Mouse (Mus musculus): ENCODE results near the gene Dph1. TPM values are rescaled to one million over a fixed set of nuclear protein-coding genes. Genes with fewer than 3 reads are reported as not detected.

The Dph1 gene
- 14.9 and 15.4 TPM in 2 replicates for polyA plus RNA-seq (2015; fragmentation: Nextera tagmentation; extraction: Ambion mirVana)

DNA sequence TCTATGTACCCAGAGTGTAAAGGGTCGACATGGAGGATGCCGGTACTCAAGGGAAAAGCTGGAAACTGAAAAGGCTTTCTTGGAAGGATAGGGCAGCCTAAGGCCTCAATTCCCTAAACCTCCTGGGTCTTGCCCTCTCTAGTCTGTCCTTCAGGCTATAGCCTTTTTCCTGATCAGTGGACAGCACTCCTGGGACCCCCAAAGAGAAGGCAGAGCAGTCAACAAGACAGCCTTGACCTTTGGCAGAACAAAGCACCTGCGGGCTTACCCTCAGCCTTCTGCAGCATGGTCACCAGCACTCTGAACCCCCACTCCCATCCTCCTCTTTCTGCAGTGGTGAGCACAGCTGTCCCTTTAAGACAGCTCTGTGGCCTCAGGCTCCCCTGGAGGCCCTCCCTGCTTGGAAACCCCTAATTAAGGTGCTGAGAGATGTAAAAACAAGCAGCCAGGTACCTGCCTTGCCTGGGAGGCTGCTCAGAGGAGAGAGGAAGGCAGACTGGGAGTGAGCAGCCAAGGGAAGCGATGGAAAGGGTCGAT is at the start of gene Dph1:
TSS of gene Dph1 (minus strand) at position 337 of the 537 bp plus-strand sequence.
- Histone ChIP-seq H3K27me3 (peaks cover 51% of the 10 kb centered on the region), H3K4me1 (replicated peaks) (peaks cover 68% of the 10 kb centered on the region), H3K36me3 (no peaks in the 10 kb centered on the region), H3K9ac (replicated peaks) (peak within 1 kb of the TSS; percentile 70), H3K4me2 (replicated peaks) (peak within 1 kb of the TSS; percentile 75), H3K9me3 (no peaks in the 10 kb centered on the region), H3K4me3 (replicated peaks) (peak within 1 kb of the TSS; percentile 89), H3K27ac (peak within 1 kb of the TSS; percentile 37)
- no peak for ATAC-seq
- WGBS, result 50% methylated on average over 5 of the region's 5 CpGs

DNA sequence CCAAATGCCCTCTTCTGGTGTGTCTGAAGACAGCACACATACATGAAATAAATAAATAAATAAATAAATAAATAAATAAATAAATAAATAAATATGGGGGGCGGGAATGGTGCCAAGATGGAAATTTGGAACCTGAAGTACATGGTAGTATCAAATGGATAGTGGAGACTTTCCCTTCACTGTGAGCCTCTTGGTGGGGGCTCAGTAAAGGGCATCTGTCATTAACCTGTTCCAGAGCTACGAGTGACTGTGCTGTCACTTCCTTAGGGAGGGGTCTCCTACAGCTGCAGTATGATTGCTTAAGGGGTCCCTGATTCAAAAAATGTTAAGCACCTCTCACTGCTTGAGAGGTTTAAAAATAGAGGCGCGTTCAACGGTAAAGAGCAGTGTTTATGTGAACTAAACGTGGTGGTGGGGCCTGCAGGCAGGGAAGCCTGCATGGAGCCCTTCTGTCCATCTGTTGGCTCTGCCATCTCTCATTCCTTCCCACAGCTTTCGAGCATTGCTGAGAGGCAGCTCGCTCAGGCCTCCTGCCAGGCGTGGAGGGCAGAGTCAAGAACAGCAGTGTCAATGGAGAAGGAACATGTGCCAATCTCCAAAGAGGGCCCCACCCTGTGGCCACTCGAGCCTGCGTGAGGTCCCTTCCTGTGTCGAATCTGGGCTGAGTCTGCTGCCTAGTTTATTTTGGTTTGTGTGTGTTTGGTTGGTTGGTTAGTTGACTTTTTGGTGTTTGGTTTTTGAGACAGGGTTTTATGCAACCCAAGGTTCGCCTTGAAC is 49.3 kb upstream of the Dph1 start:
- no peak overlapping the region for H3K9ac ChIP-seq (replicated peaks)
- peaks cover 37% of the 10 kb centered on the region for H3K4me1 ChIP-seq (replicated peaks)
- ATAC-seq, result no peak
- 81% methylated on average over 13 of the region's 13 CpGs for WGBS
- no peak overlapping the region for H3K4me2 ChIP-seq (replicated peaks)
- no peaks in the 10 kb centered on the region for H3K36me3 ChIP-seq
- no peak overlapping the region for H3K27ac ChIP-seq
- H3K4me3 ChIP-seq (replicated peaks), result no peak overlapping the region
- no peaks in the 10 kb centered on the region for H3K27me3 ChIP-seq
- H3K9me3 ChIP-seq, result no peaks in the 10 kb centered on the region

DNA sequence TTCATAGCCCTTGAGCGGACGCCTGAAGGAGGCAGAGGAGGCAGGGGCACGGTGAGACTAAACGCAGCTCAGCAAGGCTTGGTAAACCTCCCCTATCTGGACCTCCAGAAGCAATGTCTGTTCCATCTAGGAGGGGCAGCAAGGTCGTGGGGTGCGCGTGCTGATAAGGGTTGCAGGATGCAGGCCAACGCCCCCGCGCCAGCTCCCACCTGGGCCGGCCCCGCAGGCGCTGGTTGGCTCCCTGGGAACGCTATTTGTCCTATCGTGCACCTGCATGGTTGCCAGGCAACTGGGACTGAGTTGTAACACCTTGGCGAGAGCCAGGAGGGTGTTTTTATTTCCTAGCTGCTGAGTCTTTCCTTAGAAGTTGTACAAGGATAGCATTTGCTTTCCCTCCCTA is 43.7 kb upstream of the Dph1 start:
- Histone ChIP-seq H3K9ac (replicated peaks) (no peak overlapping the region), H3K36me3 (no peaks in the 10 kb centered on the region), H3K27ac (no peak overlapping the region), H3K4me2 (replicated peaks) (peak overlapping the region; percentile 36), H3K27me3 (no peaks in the 10 kb centered on the region; the same call in 1 of the 2 replicates), H3K9me3 (no peaks in the 10 kb centered on the region), H3K4me3 (replicated peaks) (no peak overlapping the region), H3K4me1 (replicated peaks) (peaks cover 37% of the 10 kb centered on the region)
- peak; percentile 43; the same call in 1 of the 2 replicates for ATAC-seq
- 13% methylated on average over 16 of the region's 16 CpGs for WGBS

DNA sequence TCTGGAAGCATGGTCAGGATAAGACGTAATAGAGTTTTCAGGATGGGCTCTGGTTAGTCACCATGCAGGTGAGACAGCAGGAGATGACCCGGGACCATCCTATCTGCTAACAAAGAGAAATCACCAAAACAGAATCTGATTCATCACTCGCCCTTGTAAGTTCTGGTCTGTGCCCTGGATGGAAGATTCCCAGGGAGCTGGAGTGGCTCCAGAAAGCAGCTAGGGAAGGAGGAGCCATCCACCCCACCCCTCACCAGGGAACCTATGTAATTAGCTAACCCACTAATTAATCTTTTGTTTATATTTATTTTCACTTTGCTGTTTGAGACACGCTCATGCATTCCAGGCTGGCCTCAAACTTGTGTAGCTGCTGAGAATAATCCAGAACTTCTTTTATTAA is 41.4 kb upstream of the Dph1 start:
- WGBS, result 77% methylated on average over 4 of the region's 4 CpGs
- Histone ChIP-seq H3K4me2 (replicated peaks) (no peak overlapping the region), H3K9ac (replicated peaks) (no peak overlapping the region), H3K27me3 (no peaks in the 10 kb centered on the region; the same call in 1 of the 2 replicates), H3K4me1 (replicated peaks) (peaks cover 37% of the 10 kb centered on the region), H3K36me3 (no peaks in the 10 kb centered on the region), H3K27ac (no peak overlapping the region), H3K4me3 (replicated peaks) (no peak overlapping the region), H3K9me3 (no peaks in the 10 kb centered on the region)
- no peak for ATAC-seq

DNA sequence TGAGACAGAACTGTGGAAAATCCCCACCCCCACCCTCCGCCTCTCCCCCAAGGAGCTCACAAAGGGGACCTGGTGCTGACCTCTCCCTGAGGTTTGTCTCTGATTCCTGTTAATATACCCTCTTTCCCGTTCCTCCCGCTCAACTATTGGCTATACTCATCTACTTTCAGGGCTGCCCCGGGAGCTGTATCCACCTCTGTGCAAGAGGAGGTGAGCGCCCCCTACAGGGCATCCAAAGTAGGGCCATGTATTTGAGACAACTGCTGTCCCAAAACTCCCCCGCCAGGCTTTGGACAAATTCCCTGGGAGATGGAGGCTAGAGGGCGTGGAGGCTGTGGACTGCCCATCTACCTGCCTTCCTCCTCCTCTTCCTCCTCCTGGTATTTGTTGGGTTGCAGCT is 40.7 kb upstream of the Dph1 start:
- WGBS, result 7% methylated on average over 7 of the region's 7 CpGs
- Histone ChIP-seq H3K9ac (replicated peaks) (no peak overlapping the region), H3K9me3 (no peaks in the 10 kb centered on the region), H3K27ac (no peak overlapping the region), H3K36me3 (no peaks in the 10 kb centered on the region), H3K4me1 (replicated peaks) (peaks cover 31% of the 10 kb centered on the region), H3K27me3 (no peaks in the 10 kb centered on the region; the same call in 1 of the 2 replicates), H3K4me3 (replicated peaks) (no peak overlapping the region), H3K4me2 (replicated peaks) (no peak overlapping the region)
- ATAC-seq, result peak; percentile 45; the same call in 1 of the 2 replicates

DNA sequence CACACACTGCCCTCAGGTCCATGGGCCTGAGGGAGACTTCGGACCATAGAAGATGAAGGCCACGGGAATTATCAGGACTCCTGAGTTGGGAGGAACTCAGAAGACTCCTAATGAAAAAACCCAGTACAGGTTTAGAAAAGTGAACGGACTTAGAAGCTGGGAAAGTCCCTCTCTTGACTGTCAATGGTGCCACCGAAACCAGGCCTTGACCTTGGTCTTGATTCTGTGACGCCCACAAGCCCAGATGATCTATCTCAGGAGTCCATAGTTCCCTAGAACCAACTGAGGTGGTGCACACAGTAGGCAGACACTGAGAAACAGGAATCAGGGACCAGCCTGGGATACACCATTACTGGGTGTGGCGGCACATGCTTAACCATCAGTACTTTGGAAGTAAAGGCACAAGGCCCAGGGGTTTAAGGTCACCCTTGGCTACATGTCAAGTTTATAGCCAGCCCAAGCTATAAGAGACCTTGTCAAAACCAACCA is 39.3 kb upstream of the Dph1 start:
- H3K4me1 ChIP-seq (replicated peaks), result peaks cover 20% of the 10 kb centered on the region
- no peak overlapping the region for H3K27ac ChIP-seq
- 96% methylated on average over 6 of the region's 6 CpGs for WGBS
- H3K27me3 ChIP-seq, result no peaks in the 10 kb centered on the region; the same call in 1 of the 2 replicates
- H3K9ac ChIP-seq (replicated peaks), result no peak overlapping the region
- no peak overlapping the region for H3K4me3 ChIP-seq (replicated peaks)
- H3K36me3 ChIP-seq, result no peaks in the 10 kb centered on the region
- no peak overlapping the region for H3K4me2 ChIP-seq (replicated peaks)
- no peaks in the 10 kb centered on the region for H3K9me3 ChIP-seq
- no peak for ATAC-seq

DNA sequence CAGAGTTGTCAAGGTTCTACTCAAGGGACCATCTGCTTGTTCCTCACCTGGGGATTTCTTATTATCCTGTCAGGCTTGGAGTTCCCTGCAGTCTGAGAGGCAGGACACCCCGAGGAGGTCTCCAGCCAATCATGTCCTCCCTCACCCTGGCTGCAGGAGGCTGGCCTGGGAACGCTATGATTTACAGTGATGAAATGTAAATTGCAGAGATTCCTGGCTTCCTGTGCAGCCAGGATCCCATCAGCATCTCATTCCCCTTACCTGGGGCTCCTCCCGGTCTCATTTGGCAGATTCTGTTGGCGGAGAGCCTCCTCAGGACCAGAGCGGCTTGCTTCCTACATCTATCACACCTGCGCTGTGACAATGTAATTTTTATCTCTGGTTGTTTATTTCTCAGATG is 38.2 kb upstream of the Dph1 start:
- H3K9ac ChIP-seq (replicated peaks), result no peak overlapping the region
- 83% methylated on average over 6 of the region's 6 CpGs for WGBS

DNA sequence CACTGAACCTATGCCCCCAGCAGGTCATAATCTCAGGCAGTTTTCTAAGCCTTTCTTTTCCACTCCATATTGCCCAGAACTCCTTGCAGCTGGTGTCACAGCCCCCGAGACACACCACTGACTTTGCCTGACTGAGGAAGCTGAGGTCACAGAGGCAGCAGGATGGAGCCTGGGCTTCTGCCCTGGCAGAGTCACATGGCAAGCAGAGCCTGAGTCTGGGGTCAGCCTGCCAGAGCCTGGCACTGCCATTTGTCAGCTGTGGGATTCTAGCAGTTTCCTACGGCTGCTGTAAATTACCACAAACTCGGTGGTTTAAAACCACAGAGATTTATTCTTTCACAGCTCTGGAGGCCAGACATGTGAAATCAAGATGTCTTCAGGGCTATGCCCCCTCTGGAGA is 36.6 kb upstream of the Dph1 start:
- H3K9ac ChIP-seq (replicated peaks), result no peak overlapping the region
- ATAC-seq, result no peak
- no peaks in the 10 kb centered on the region for H3K27me3 ChIP-seq
- no peak overlapping the region for H3K27ac ChIP-seq
- no peaks in the 10 kb centered on the region for H3K36me3 ChIP-seq
- WGBS, result 79% methylated on average over 3 of the region's 3 CpGs
- no peaks in the 10 kb centered on the region for H3K9me3 ChIP-seq
- peaks cover 6% of the 10 kb centered on the region; the same call in 1 of the 2 replicates for H3K4me1 ChIP-seq (replicated peaks)
- H3K4me2 ChIP-seq (replicated peaks), result no peak overlapping the region
- H3K4me3 ChIP-seq (replicated peaks), result no peak overlapping the region

More for the DNA sequence above, 38.2 kb upstream of the Dph1 start:
- no peaks in the 10 kb centered on the region for H3K36me3 ChIP-seq
- peaks cover 10% of the 10 kb centered on the region for H3K4me1 ChIP-seq (replicated peaks)
- no peak for ATAC-seq
- H3K4me2 ChIP-seq (replicated peaks), result no peak overlapping the region
- no peak overlapping the region for H3K4me3 ChIP-seq (replicated peaks)
- no peak overlapping the region for H3K27ac ChIP-seq
- H3K9me3 ChIP-seq, result no peaks in the 10 kb centered on the region
- H3K27me3 ChIP-seq, result no peaks in the 10 kb centered on the region; the same call in 1 of the 2 replicates

DNA sequence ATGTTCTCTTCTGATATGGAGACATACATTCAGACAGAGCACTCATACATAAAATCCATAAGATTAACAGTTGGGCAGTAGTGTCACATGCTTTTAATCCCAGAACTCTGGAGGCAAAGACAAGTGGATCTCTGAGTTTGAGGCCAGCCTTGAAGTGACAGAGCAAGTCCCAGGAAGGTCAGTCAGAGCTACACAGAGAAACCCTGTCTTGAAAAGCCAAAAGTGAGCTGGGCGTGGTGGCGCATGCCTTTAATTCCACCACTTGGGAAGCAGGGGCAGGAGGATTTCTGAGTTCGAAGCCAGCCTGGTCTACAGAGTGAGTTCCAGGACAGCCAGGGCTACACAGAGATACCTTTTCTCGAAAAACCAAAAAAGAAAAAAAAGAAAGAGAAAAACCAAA is 33.8 kb upstream of the Dph1 start:
- H3K36me3 ChIP-seq, result no peaks in the 10 kb centered on the region
- H3K9ac ChIP-seq (replicated peaks), result no peak overlapping the region
- no peaks in the 10 kb centered on the region for H3K27me3 ChIP-seq
- H3K4me2 ChIP-seq (replicated peaks), result no peak overlapping the region
- H3K9me3 ChIP-seq, result no peaks in the 10 kb centered on the region
- no peak overlapping the region for H3K27ac ChIP-seq
- peaks cover 13% of the 10 kb centered on the region for H3K4me1 ChIP-seq (replicated peaks)
- no peak overlapping the region for H3K4me3 ChIP-seq (replicated peaks)
- no peak for ATAC-seq
- 90% methylated on average over 4 of the region's 4 CpGs for WGBS

DNA sequence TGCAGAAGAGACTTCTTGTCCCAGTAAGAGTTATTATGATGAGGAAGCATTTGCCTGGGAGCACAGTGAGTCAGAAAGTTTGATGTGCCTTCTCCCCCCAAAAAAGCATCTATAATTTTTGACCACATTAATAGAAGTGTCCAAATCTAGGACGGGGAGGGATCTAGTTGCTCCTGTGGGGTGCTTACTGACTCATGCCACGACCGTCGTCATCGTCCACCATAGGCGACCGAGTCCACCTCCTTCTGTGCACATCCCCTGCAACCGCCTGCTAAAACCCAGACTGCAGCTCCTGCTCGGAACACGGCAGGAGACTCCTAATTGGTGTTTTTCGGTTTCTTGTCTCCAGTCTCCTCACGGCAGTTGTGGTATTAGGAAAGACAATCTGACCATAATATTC is 33.0 kb upstream of the Dph1 start:
- 79% methylated on average over 12 of the region's 12 CpGs for WGBS
- Histone ChIP-seq H3K9me3 (no peaks in the 10 kb centered on the region), H3K4me2 (replicated peaks) (no peak overlapping the region), H3K27ac (no peak overlapping the region), H3K27me3 (no peaks in the 10 kb centered on the region), H3K4me1 (replicated peaks) (peaks cover 14% of the 10 kb centered on the region), H3K9ac (replicated peaks) (no peak overlapping the region), H3K4me3 (replicated peaks) (no peak overlapping the region), H3K36me3 (no peaks in the 10 kb centered on the region)
- no peak for ATAC-seq

DNA sequence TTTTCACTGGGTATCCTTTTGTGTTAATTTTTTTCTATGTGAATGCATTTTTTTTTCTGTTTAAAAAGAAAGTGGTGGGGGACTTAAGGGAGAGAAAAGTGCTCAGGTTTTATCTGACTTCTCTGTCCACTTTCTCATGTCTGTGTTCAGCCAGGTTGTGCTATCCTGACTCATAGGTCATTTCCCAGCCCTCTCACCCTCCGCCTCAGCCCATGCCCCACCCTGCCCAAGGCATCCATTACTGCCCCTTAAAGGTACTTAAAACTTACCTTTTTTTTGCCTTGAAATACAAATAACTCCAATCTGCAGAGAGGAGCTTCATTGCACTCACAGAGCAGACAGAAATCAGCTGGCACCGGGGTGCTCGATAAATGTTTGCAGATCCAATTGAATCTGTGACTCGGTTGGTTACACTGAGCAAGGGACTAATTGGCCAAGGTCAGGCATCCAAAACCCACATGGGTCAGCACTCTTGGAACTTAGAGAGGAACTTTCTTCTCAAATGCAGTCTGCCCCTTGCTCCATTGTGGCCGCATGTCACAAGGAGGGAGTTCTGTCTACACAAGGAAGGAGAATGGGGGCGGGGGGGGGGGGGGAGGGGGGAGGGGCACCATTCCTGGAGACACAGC is 29.6 kb upstream of the Dph1 start:
- Histone ChIP-seq H3K27ac (peak overlapping the region; percentile 44; the same call in 1 of the 2 replicates), H3K4me3 (replicated peaks) (no peak overlapping the region), H3K36me3 (no peaks in the 10 kb centered on the region), H3K9me3 (no peaks in the 10 kb centered on the region), H3K4me1 (replicated peaks) (peaks cover 28% of the 10 kb centered on the region), H3K27me3 (no peaks in the 10 kb centered on the region), H3K9ac (replicated peaks) (no peak overlapping the region), H3K4me2 (replicated peaks) (no peak overlapping the region)
- WGBS, result 46% methylated on average over 5 of the region's 6 CpGs
- no peak for ATAC-seq

DNA sequence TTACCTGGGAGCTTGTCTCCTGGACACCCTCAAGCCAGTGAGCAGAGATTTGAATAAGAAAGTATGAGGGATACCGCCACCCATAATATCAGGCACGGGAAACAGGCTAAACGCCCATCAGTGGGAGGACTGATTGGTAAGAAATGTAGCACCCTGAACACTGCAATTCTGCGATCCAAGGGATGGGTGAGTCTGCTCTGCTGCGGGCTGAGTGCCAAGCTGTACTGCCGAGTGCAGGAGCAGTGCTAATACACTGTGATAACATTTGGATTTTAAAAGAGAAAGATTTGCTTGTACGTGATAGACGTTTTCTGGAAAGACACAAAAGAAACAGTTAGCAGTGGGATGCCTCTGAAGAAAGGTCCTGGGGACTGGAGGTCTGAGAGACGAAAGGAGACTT is 29.1 kb upstream of the Dph1 start:
- Histone ChIP-seq H3K4me2 (replicated peaks) (no peak overlapping the region), H3K27me3 (no peaks in the 10 kb centered on the region), H3K27ac (peak overlapping the region; percentile 44), H3K9ac (replicated peaks) (no peak overlapping the region), H3K4me3 (replicated peaks) (no peak overlapping the region), H3K4me1 (replicated peaks) (peaks cover 33% of the 10 kb centered on the region), H3K36me3 (no peaks in the 10 kb centered on the region), H3K9me3 (no peaks in the 10 kb centered on the region)
- no peak for ATAC-seq
- 35% methylated on average over 9 of the region's 9 CpGs for WGBS

Data from midbrain, embryonic 13.5 days (tissue).